Mouse (Mus musculus) cerebral cortex, adult 2 months (tissue): Measurements from ENCODE around the gene Prkaa2.

Source experiments
- WGBS: fragments of 180-500 bp; shearing (Covaris S2); methylation state at CpG from one replicate; pipeline ENCODE4 v1.1.7; 2018; 5-methylcytosine and 5-hydroxymethylcytosine counted together

Gene Prkaa2

GRCm38 (mm10) chr4:105109990-105110683, 447 bp upstream of the Prkaa2 start:
- 3% methylated on average over 24 of the region's 24 CpGs for WGBS

GRCm38 (mm10) chr4:105108641-105109198, 970 bp downstream of the Prkaa2 start:
- 11% methylated on average over 5 of the region's 5 CpGs for WGBS

GRCm38 (mm10) chr4:105107943-105108640, 1.6 kb downstream of the Prkaa2 start:
- WGBS: 37% methylated on average over 12 of the region's 12 CpGs

GRCm38 (mm10) chr4:105104099-105104872, 5.4 kb downstream of the Prkaa2 start:
- 69% methylated on average over 6 of the region's 6 CpGs for WGBS

GRCm38 (mm10) chr4:105101337-105101688, 8.4 kb downstream of the Prkaa2 start:
- WGBS: 50% methylated on average over 4 of the region's 4 CpGs

GRCm38 (mm10) chr4:105100508-105101336, 9.0 kb downstream of the Prkaa2 start:
- 20% methylated on average over 5 of the region's 5 CpGs for WGBS

GRCm38 (mm10) chr4:105098660-105099059, 11.0 kb downstream of the Prkaa2 start:
- WGBS: 51% methylated on average over 7 of the region's 7 CpGs

- WGBS: 39% methylated on average over 8 of the region's 8 CpGs
Measured at GRCm38 (mm10) chr4:105098158-105098557, 11.5 kb downstream of the Prkaa2 start.

- 47% methylated on average over 5 of the region's 5 CpGs for WGBS
Measured at GRCm38 (mm10) chr4:105095316-105095715, 14.4 kb downstream of the Prkaa2 start.

GRCm38 (mm10) chr4:105093951-105094350, 15.7 kb downstream of the Prkaa2 start:
- 55% methylated on average over 1 of the region's 1 CpGs for WGBS

- WGBS: 70% methylated on average over 5 of the region's 5 CpGs
Measured at GRCm38 (mm10) chr4:105090417-105090816, 19.3 kb downstream of the Prkaa2 start.

GRCm38 (mm10) chr4:105089386-105089785, 20.3 kb downstream of the Prkaa2 start:
- 92% methylated on average over 7 of the region's 7 CpGs for WGBS

- 61% methylated on average over 2 of the region's 2 CpGs for WGBS
Measured at GRCm38 (mm10) chr4:105088671-105089070, 21.0 kb downstream of the Prkaa2 start.

GRCm38 (mm10) chr4:105076152-105076551, 33.5 kb downstream of the Prkaa2 start:
- WGBS: 86% methylated on average over 6 of the region's 6 CpGs

GRCm38 (mm10) chr4:105071761-105072427, 37.8 kb downstream of the Prkaa2 start:
- 67% methylated on average over 3 of the region's 3 CpGs for WGBS

GRCm38 (mm10) chr4:105070982-105071381, 38.7 kb downstream of the Prkaa2 start:
- WGBS: 21% methylated on average over 3 of the region's 3 CpGs

GRCm38 (mm10) chr4:105051291-105051690, 58.4 kb downstream of the Prkaa2 start:
- WGBS: 46% methylated on average over 5 of the region's 5 CpGs

GRCm38 (mm10) chr4:105050041-105050440, 59.6 kb downstream of the Prkaa2 start:
- 45% methylated on average over 1 of the region's 1 CpGs for WGBS

- WGBS: 57% methylated on average over 7 of the region's 7 CpGs
Measured at GRCm38 (mm10) chr4:105033153-105033552, 76.5 kb downstream of the Prkaa2 start.

- 78% methylated on average over 8 of the region's 8 CpGs for WGBS
Measured at GRCm38 (mm10) chr4:105031104-105031503, 78.6 kb downstream of the Prkaa2 start.

- WGBS: 51% methylated on average over 6 of the region's 6 CpGs
Measured at GRCm38 (mm10) chr4:105027278-105027677, 82.4 kb downstream of the Prkaa2 start.
